Mouse (Mus musculus) heart, embryonic 11.5 days (tissue): Measurements from ENCODE around the gene Pom121l12. TPM values are rescaled to one million over a fixed set of nuclear protein-coding genes. Genes with fewer than 3 reads are reported as not detected.

Source experiments
- ATAC-seq: fragments of 200-750 bp; cut with Nextera tagmentation; replicated peaks from 2 replicates; pipeline ENCODE4 v1.8.0; 2017; ENCODE audit warnings: moderate library complexity; ENCODE audit not compliant: insufficient number of reproducible peaks, low FRiP score, low TSS enrichment
- H3K27ac ChIP-seq: fragments of 300-500 bp; sonication (generic); 2 replicates; pipeline ENCODE4 v1.5.1; 2014; ENCODE audit warnings: mild to moderate bottlenecking, low read depth, low read length
- H3K27me3 ChIP-seq: fragments of 300-500 bp; sonication (generic); 2 replicates; pipeline ENCODE4 v1.6.1; 2014; ENCODE audit warnings: mild to moderate bottlenecking, low read length, mixed read lengths; ENCODE audit not compliant: control insufficient read depth, insufficient read depth
- H3K36me3 ChIP-seq: fragments of 300-500 bp; sonication (generic); 2 replicates; pipeline ENCODE4 v1.6.1; 2014; ENCODE audit warnings: mild to moderate bottlenecking, low read length, moderate library complexity, mixed read lengths; ENCODE audit not compliant: control insufficient read depth, insufficient read depth
- H3K4me1 ChIP-seq: fragments of 300-500 bp; sonication (generic); 2 replicates; pipeline ENCODE4 v1.6.1; 2014; ENCODE audit warnings: low read length; ENCODE audit not compliant: control insufficient read depth, insufficient read depth
- H3K4me2 ChIP-seq: fragments of 300-500 bp; sonication (generic); 2 replicates; pipeline ENCODE4 v1.6.1; 2014; ENCODE audit warnings: mild to moderate bottlenecking, moderate library complexity
- H3K4me3 ChIP-seq: fragments of 300-500 bp; sonication (generic); 2 replicates; pipeline ENCODE4 v1.5.1; 2014; ENCODE audit warnings: low read depth, low read length
- H3K9ac ChIP-seq: fragments of 300-500 bp; sonication (generic); 2 replicates; pipeline ENCODE4 v1.6.1; 2014; ENCODE audit warnings: mild to moderate bottlenecking, low read depth, low read length, moderate library complexity
- H3K9me3 ChIP-seq: fragments of 300-500 bp; sonication (generic); replicated peaks from 2 replicates; pipeline ENCODE4 v1.6.1; 2016; ENCODE audit warnings: low read length; ENCODE audit not compliant: control insufficient read depth
- WGBS: fragments of 180-500 bp; shearing (Covaris S2); extraction: QIAGEN DNeasy Blood & Tissue Kit; methylation state at CpG from one replicate; pipeline ENCODE4 v1.1.7; 2014; ENCODE audit not compliant: insufficient replicate concordance; 5-methylcytosine and 5-hydroxymethylcytosine counted together
- polyA plus RNA-seq: library from polyadenylated mRNA; unstranded; fragments of >200 nt; fragmentation: Nextera tagmentation; extraction: Ambion mirVana; gene quantifications from 2 replicates; pipeline ENCODE4 v1.2.1, GENCODE M21; 2014

Gene Pom121l12
- polyA plus RNA-seq = not detected in 2 replicates

DNA sequence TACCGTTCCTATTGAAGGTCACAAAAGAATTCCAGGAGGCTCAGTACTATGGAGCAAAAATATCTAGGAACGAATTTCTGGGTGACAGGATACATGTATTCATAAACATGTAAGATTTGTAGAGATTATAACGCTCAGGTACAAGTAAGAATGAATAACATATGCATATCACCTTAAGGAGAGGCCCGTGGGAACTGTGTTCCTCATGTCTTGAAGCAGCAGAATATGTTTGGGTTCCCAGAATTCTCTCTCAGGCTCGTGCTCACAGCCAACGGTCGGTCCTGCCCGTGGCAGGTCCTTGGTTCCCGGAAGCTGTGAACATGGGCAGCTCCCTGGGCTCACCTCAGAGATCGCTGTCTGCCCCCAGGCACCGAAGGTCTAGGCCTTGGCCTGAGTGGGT, at the start of gene Pom121l12:
Pom121l12 (plus strand) TSS at position 301 of the 400 bp plus-strand sequence.
- Histone ChIP-seq H3K4me2 (no peak within 1 kb of the TSS), H3K4me1 (no peaks in the 10 kb centered on the region), H3K36me3 (no peaks in the 10 kb centered on the region), H3K9ac (no peak within 1 kb of the TSS), H3K27me3 (no peaks in the 10 kb centered on the region), H3K9me3 (no peaks in the 10 kb centered on the region), H3K27ac (no peak within 1 kb of the TSS), H3K4me3 (no peak within 1 kb of the TSS)
- no peak for ATAC-seq
- 84% methylated on average over 11 of the region's 11 CpGs for WGBS

DNA sequence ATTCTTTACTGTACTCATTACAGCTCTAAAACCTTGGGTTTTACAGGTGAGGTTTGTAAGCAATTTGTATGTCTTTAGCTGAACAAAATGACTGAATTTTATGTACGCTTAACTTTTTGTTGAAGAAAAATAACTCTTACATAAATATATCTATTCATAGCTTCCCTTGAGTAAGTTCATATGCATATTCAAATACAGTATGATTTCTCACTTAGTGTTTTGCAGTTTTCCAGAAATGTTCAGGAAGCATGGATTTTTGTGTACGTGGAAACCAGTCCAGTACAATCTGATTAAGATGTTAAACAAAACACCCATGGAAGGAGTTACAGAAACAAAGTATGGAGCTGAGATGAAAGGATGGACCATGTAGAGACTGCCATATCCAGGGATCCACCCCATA, 12.8 kb downstream of the Pom121l12 start:
- no peak for ATAC-seq

More for the DNA sequence above, 12.8 kb downstream of the Pom121l12 start:
- Histone ChIP-seq H3K36me3 (no peaks in the 10 kb centered on the region), H3K9me3 (no peaks in the 10 kb centered on the region), H3K4me1 (no peaks in the 10 kb centered on the region), H3K9ac (no peak overlapping the region), H3K4me3 (no peak overlapping the region), H3K27ac (no peak overlapping the region), H3K27me3 (no peaks in the 10 kb centered on the region), H3K4me2 (no peak overlapping the region)
- 92% methylated on average over 2 of the region's 2 CpGs for WGBS
